Mouse (Mus musculus) midbrain, embryonic 10.5 days (tissue): ENCODE results near the gene Gm14743. TPM values are rescaled to one million over a fixed set of nuclear protein-coding genes. Genes with fewer than 3 reads are reported as not detected.
"Not testable (repeated sequence)": the region's sequence is repeated elsewhere in the genome, so short reads cannot be mapped to it uniquely, and the experiment has no call there.

Experiments
- DNase-seq: peaks from one replicate; pipeline ENCODE4 v3.0.0-alpha.2; 2017; ENCODE audit warnings: low spot score
- H3K27ac ChIP-seq: fragments of 300-500 bp; sonication (generic); replicated peaks from 2 replicates; pipeline ENCODE4 v1.5.1; 2016; ENCODE audit warnings: mild to moderate bottlenecking
- H3K27me3 ChIP-seq: fragments of 300-500 bp; sonication (generic); 2 replicates; pipeline ENCODE4 v1.6.1; 2016; ENCODE audit warnings: low read depth, mild to moderate bottlenecking; ENCODE audit not compliant: poor library complexity, severe bottlenecking
- H3K36me3 ChIP-seq: fragments of 300-500 bp; sonication (generic); 2 replicates; pipeline ENCODE4 v1.6.1; 2016; ENCODE audit warnings: mild to moderate bottlenecking, moderate library complexity
- H3K4me1 ChIP-seq: fragments of 300-500 bp; sonication (generic); 2 replicates; pipeline ENCODE4 v1.6.1; 2016
- H3K4me3 ChIP-seq: fragments of 300-500 bp; sonication (generic); 2 replicates; pipeline ENCODE4 v1.5.1; 2016; ENCODE audit warnings: mild to moderate bottlenecking, moderate library complexity
- H3K9me3 ChIP-seq: fragments of 300-500 bp; sonication (generic); replicated peaks from 2 replicates; pipeline ENCODE4 v1.6.1; 2016; ENCODE audit warnings: mild to moderate bottlenecking
- WGBS: fragments of 180-500 bp; shearing (Covaris S2); methylation state at CpG from one replicate; pipeline ENCODE4 v1.1.7; 2016; 5-methylcytosine and 5-hydroxymethylcytosine counted together
- polyA plus RNA-seq: library from polyadenylated mRNA; unstranded; fragments of >200 nt; fragmentation: Nextera tagmentation; extraction: Ambion mirVana; gene quantifications from 2 replicates; pipeline ENCODE4 v1.2.1, GENCODE M21; 2016

Gm14743 gene
- not detected in 2 replicates for polyA plus RNA-seq

DNA sequence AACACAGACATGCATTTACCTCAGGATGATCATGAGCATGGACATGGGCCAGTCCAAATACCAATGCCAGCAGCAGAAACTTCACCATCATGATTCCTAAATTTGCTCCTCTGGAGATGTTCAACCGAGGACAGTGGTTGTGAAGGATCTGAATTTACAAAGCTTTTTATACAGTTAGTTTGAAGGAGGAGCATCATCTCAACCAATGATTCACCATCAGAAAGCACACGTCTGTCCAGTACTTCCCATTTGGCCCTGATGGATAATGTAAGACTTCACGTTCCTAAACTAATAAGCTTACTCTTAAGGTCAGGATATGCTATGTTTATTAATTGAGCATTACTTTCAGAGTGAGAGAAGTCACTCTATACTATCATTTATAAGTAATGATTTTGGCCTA lies at the start of gene Gm14743:
Gene Gm14743, minus strand, starts transcription at position 101 of the 400 bp plus-strand sequence.
- H3K27ac ChIP-seq, H3K9me3 ChIP-seq, H3K36me3 ChIP-seq, H3K4me1 ChIP-seq, DNase-seq, H3K4me3 ChIP-seq, H3K27me3 ChIP-seq: not testable (repeated sequence)
- no CpG with 5 or more reads among the region's 3 CpGs for WGBS

DNA sequence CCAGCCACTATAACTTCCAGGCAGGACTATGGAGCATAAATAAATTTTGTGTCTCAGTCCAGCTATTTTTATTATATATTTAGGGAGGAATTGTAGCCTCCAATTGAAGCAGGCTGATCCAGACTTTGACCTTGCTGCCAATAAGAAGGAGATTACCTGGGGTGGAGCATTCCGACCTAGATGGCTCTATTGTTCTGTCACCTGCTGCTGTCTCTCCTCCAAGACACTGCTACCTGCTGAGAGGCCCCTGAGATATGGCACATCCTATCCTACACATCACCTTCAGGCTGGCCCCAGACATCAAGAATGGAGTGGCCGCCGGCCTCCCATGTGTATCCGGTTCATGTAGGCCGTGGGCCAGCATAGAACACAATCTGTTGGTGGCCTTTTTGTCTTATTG lies 42.9 kb downstream of the Gm14743 start:
- H3K27me3 ChIP-seq, result no peaks in the 10 kb centered on the region
- H3K9me3 ChIP-seq, result peaks cover 5% of the 10 kb centered on the region
- DNase-seq, result no peak
- no peaks in the 10 kb centered on the region for H3K4me1 ChIP-seq
- H3K4me3 ChIP-seq, result no peak overlapping the region
- WGBS, result 94% methylated on average over 5 of the region's 5 CpGs
- no peaks in the 10 kb centered on the region for H3K36me3 ChIP-seq
- no peak overlapping the region for H3K27ac ChIP-seq

DNA sequence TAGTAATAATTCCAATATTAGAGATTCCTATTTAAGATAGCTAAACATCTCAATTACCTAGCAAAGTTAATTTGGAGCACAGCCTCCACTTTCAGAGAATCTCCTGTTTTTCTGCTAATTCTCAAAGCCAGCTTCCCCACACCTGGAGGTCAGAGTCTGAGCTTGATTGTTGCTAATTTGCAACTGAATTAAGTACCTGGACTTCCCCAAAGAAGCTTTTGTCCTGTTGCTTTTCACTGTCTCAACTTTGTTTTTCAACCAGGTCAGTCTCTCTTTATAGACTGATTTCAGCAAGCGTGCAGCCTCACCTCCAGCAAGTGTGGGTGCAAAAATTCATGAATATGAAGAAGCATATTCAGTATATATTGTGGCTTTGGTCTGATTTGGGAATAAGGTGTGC lies 43.5 kb downstream of the Gm14743 start:
- WGBS, result 57% methylated on average over 1 of the region's 1 CpGs
- not testable (repeated sequence) for H3K36me3 ChIP-seq, H3K9me3 ChIP-seq, DNase-seq, H3K27me3 ChIP-seq, H3K4me3 ChIP-seq, H3K27ac ChIP-seq, H3K4me1 ChIP-seq

Other genes starting within 250 kb of the Gm14743 start
- not detected in 2 replicates for gene Obp1a, start 154.5 kb downstream of the Gm14743 start, polyA plus RNA-seq
- gene Gm5938, start 120.5 kb downstream of the Gm14743 start, polyA plus RNA-seq, result not detected in 2 replicates
- gene Obp1b, start 59.1 kb downstream of the Gm14743 start, polyA plus RNA-seq, result not detected in 2 replicates
- not detected in 2 replicates for gene 4930480E11Rik, start 123.7 kb upstream of the Gm14743 start, polyA plus RNA-seq